Mouse (Mus musculus): ENCODE results near the gene Sept8. TPM values are rescaled to one million over a fixed set of nuclear protein-coding genes. Genes with fewer than 3 reads are reported as not detected.
"Not testable (repeated sequence)": the region's sequence is repeated elsewhere in the genome, so short reads cannot be mapped to it uniquely, and the experiment has no call there.

Gene Sept8
- total RNA-seq, 2 experiments from 2014 or later: 256 to 257 TPM

GRCm38 (mm10) chr11:53525461-53525860 is 6.4 kb downstream of the Sept8 start:
- DNase-seq: no peak

GRCm38 (mm10) chr11:53528397-53529252 is 9.6 kb downstream of the Sept8 start:
- no peak for DNase-seq

GRCm38 (mm10) chr11:53529253-53529557 is 10.1 kb downstream of the Sept8 start:
- peak in 1 of 2 experiments; percentile 45 for DNase-seq

- no peak for DNase-seq
These were observed 10.9 kb downstream of the Sept8 start for GRCm38 (mm10) chr11:53530001-53530400.

GRCm38 (mm10) chr11:53531578-53532230 is 12.6 kb downstream of the Sept8 start:
- DNase-seq: no peak

- DNase-seq: no peak
These were observed 13.2 kb downstream of the Sept8 start for GRCm38 (mm10) chr11:53532231-53532620.

GRCm38 (mm10) chr11:53539002-53539491 is 20.0 kb downstream of the Sept8 start:
- no peak for DNase-seq

GRCm38 (mm10) chr11:53540394-53540793 is 21.3 kb downstream of the Sept8 start:
- DNase-seq: no peak

- DNase-seq: no peak
These were observed 22.2 kb downstream of the Sept8 start for GRCm38 (mm10) chr11:53541222-53541621.

GRCm38 (mm10) chr11:53543021-53543420 is 24.0 kb downstream of the Sept8 start:
- no peak for DNase-seq

- no peak for DNase-seq
These were observed 27.2 kb downstream of the Sept8 start for GRCm38 (mm10) chr11:53546271-53546670.

- DNase-seq: no peak
These were observed 28.5 kb downstream of the Sept8 start for GRCm38 (mm10) chr11:53547566-53547965.

GRCm38 (mm10) chr11:53548036-53548605 is 29.1 kb downstream of the Sept8 start:
- no peak for DNase-seq

- no peak for DNase-seq
These were observed 31.7 kb downstream of the Sept8 start for GRCm38 (mm10) chr11:53550714-53551113.

- DNase-seq: no peak
These were observed 32.7 kb downstream of the Sept8 start for GRCm38 (mm10) chr11:53551754-53552153.

- DNase-seq: not testable (repeated sequence)
These were observed 37.5 kb downstream of the Sept8 start for GRCm38 (mm10) chr11:53556529-53556928.

- not testable (repeated sequence) for DNase-seq
These were observed 38.9 kb downstream of the Sept8 start for GRCm38 (mm10) chr11:53557992-53558391.

- DNase-seq: not testable (repeated sequence)
These were observed 40.9 kb downstream of the Sept8 start for GRCm38 (mm10) chr11:53559980-53560379.

GRCm38 (mm10) chr11:53561986-53562385 is 42.9 kb downstream of the Sept8 start:
- DNase-seq: no peak

- no peak for DNase-seq
These were observed 47.6 kb downstream of the Sept8 start for GRCm38 (mm10) chr11:53566646-53567045.

- peak; percentile 94 for DNase-seq
These were observed 48.4 kb downstream of the Sept8 start, which contains the start of gene Kif3a for GRCm38 (mm10) chr11:53567224-53568014. Gene Kif3a (plus strand): TSS chr11:53567379.

- DNase-seq: no peak
These were observed 61.5 kb downstream of the Sept8 start for GRCm38 (mm10) chr11:53580562-53580961.

Data from layer of hippocampus, postnatal 36 days (tissue).